Mouse (Mus musculus) urinary bladder, postnatal 36 days (tissue): ENCODE results near the gene Masp1.

ENCODE experiments used
- DNase-seq, 2 experiments: peaks; one replicate each; pipeline ENCODE4 v3.0.0; 2022; ENCODE audit warnings: low spot score in 2 of 2, mixed read lengths in 1 of 2

Masp1 gene

GRCm38 (mm10) chr16:23513401-23513800 lies 7.2 kb downstream of the Masp1 start:
- no peak for DNase-seq

- no peak for DNase-seq
Measured at GRCm38 (mm10) chr16:23511166-23511935, 9.3 kb downstream of the Masp1 start.

GRCm38 (mm10) chr16:23505904-23506687 lies 14.5 kb downstream of the Masp1 start:
- DNase-seq, result no peak

DNA sequence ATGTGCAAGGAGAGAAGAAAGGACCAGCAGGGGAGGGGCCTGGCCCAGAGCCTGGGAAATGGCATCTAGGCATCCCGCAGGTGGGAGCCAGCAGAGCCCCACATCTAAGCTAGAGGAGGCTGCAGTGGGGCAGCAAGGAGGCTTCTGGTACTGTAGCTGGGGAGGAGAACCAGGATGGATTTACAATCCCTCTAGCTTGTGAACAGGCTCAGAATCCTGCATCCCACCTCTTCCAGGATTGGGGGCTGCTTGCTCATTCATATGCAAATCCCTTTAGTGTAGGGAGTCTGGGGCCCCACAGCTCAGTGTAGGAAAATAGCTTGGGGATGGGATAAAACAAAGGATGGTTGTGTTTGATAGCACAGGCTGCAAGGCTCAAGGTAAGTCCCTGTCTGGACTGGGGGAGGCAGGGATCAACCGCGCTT lies 16.3 kb downstream of the Masp1 start:
- DNase-seq, result no peak

- DNase-seq, result no peak
Measured at GRCm38 (mm10) chr16:23503351-23503750, 17.3 kb downstream of the Masp1 start.

GRCm38 (mm10) chr16:23502478-23502877 lies 18.1 kb downstream of the Masp1 start:
- no peak for DNase-seq

DNA sequence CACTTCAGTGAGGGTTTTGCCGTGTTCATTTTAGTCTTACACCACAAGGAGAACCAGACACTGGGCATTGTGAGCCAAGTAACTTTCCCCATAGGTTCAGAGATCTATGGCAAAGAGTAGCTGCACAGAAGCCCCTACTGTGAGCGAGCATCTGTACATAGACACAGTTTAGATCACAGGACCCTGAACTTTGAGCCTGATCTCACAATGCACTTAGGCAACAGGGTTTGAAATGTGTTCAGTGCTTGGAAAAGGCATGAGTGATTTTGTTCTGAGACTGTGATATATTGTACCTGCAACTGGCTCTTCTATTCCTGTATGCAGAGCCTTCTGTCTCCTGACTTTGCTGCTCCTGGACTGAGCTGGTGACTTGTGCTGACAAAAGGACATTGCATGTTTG lies 19.3 kb downstream of the Masp1 start:
- DNase-seq, result no peak

- no peak for DNase-seq
Measured at GRCm38 (mm10) chr16:23500558-23500957, 20.1 kb downstream of the Masp1 start.

DNA sequence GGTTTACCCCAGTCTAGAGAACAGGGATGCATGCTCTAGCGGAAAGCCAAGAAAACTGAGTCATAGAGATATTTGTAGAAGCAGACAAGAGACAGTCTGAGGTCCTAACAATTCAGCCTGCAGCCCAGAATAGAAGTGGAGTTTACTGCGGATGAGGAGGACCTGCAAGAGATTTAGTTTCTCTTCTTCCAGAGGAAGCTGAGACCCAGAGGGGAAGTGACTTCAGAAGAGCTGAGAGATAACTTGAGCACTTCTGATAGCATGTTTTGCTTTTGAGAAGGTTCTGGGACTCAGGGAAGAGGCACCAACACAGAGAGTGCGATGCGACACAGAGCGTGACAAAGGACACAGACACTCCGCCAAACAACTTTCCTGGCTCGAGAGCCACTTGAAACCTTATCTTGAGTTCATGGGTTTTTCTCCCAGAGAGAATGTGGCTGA lies 21.9 kb downstream of the Masp1 start:
- no peak for DNase-seq

GRCm38 (mm10) chr16:23497881-23498280 lies 22.7 kb downstream of the Masp1 start:
- DNase-seq, result no peak

- no peak for DNase-seq
Measured at GRCm38 (mm10) chr16:23497440-23497839, 23.2 kb downstream of the Masp1 start.

- no peak for DNase-seq
Measured at GRCm38 (mm10) chr16:23496245-23496924, 24.2 kb downstream of the Masp1 start.

DNA sequence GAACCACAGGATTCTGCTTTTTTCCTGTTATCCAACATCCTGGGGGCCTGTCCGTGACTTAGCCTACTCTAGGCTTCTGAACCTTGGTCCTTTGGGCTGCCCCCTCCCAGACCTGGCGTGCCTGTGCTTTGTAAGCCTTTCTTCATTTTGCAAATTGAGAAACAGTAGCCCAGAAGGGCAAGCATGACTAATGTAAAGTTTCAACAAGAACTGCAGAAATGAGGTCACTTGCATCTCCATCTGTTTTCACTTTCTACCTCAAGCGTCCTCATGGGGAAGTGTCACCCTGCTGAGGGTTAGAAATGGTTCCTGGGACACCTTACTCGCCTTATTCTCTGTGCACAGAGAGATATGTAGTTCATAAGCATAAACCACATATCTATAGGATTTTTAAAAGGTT lies 27.8 kb downstream of the Masp1 start:
- no peak for DNase-seq

- no peak for DNase-seq
Measured at GRCm38 (mm10) chr16:23483292-23483691, 37.3 kb downstream of the Masp1 start.

DNA sequence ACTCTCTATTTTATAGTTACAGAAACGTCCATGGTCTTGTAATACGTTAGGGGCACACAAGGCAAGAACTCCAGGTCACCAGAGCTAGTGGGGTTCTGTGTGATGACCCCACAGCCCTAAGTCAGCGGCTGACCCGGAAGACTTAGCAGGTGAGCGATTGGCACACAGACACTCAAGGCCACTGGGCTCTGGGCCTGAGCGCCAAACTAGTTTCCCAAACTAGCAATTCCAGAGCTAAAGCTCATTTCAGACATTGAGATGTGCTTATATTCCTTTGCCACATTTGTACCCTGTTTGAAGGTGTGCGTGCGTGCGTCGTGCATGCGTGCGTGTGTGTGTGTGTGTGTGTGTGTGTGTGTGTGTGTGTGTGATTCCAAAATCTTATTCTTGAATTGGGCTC lies 37.8 kb downstream of the Masp1 start:
- no peak for DNase-seq

GRCm38 (mm10) chr16:23482218-23482617 lies 38.4 kb downstream of the Masp1 start:
- no peak for DNase-seq

GRCm38 (mm10) chr16:23479872-23480603 lies 40.6 kb downstream of the Masp1 start:
- DNase-seq, result no peak

DNA sequence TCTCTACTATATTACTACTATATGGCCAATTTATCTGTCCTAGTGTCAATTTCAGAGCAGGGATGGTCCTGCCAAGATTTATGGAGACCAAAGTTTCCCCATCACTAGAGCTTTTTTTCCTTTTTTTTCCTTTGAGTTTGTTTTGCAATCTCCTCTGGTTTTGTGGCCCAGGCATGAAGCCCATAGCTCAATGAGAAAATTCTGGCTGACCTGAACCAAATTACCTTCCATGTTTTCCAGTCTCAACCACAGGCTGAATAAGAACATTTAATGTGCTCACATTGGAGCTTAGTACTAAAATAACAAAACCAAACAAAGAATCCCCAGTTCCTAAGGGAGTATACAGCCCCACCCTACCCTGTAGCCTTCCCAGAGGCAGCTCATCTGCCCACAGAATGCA lies 44.0 kb downstream of the Masp1 start:
- DNase-seq, result no peak

DNA sequence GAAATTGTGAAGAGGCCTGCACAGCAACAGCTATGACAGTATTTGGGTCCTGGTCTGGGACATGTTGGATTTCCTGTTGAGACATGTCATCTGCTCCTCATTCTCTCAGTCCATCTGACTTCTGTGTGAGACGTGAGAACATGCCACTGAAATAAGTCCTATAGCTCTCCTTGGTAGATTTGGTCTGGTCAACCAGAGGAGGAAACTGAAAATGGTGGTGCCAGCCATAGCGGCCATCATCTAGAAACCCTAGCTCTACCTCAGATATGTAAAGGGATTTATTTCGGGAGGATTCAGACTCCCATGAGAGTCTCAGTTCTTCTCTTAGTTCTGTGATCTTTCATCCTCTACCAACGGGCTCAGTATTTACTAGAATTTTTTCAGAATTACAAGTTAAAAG lies 45.0 kb downstream of the Masp1 start:
- no peak for DNase-seq

GRCm38 (mm10) chr16:23472046-23472445 lies 48.6 kb downstream of the Masp1 start:
- no peak for DNase-seq

- DNase-seq, result no peak
Measured at GRCm38 (mm10) chr16:23471551-23471950, 49.1 kb downstream of the Masp1 start.
